Mouse (Mus musculus) ovary, postnatal 14 days (tissue): ENCODE measurements at regions not wholly inside any gene's neighbourhood (a gene's known extent, or its start where the extent isn't known, plus 50 kb on each side); places are given as distances from the start of the nearest gene placed in this dataset.
"Not testable (repeated sequence)": the region's sequence is repeated elsewhere in the genome, so short reads cannot be mapped to it uniquely, and the experiment has no call there.

ENCODE experiments used
- DNase-seq: peaks from one replicate; pipeline ENCODE4 v3.0.0; 2022; ENCODE audit warnings: low spot score

- DNase-seq: no peak
Measured at GRCm38 (mm10) chr6:89153027-89153662, 209.3 kb downstream of the Plxna1 start.

DNA sequence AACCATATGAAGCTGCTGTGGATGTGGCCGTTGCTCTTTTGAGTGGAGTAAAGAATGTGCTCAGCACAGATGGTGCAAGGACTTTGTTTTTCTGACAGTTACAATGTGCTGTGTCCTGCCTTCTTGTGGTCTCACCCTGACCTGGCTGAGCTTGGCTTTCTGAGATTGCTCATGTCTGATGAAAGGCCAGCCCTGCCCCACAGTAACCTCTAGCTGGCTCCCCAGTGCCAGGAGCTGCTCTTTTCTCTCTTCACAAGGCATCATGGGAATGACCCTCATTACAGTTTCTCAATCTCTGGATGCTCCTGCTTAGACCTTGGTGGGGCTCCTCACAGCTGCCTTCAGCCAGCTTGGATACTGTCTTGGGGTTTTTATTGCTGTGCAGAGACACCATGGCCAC is 204.9 kb downstream of the Plxna1 start:
- no peak for DNase-seq

GRCm38 (mm10) chr6:89160051-89160450 is 202.4 kb downstream of the Plxna1 start:
- no peak for DNase-seq

DNA sequence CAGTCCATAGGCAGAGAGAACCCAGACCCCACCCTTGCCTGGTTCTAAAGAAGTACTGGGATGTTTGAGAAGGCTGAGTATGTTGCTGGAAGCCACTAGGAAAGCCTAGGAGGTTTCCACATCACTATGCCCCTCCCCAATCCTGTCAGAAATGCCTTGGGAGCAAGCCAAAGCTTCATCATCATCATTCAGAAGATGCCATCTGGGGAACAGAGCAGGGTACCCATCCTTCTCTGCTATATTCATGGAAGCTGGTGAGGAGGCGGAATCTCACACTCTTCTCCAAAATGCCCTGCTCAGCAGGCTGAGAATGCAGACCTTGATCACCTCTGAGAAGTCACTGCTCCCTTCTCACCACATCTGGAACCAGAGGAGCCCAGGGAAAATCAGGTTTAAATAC is 200.7 kb downstream of the Plxna1 start:
- DNase-seq: no peak

GRCm38 (mm10) chr6:89169520-89169919 is 192.9 kb downstream of the Plxna1 start:
- no peak for DNase-seq

- not testable (repeated sequence) for DNase-seq
Measured at GRCm38 (mm10) chr6:89184920-89185319, 177.5 kb downstream of the Plxna1 start.

- DNase-seq: not testable (repeated sequence)
Measured at GRCm38 (mm10) chr6:89200514-89201284, 161.7 kb downstream of the Plxna1 start.

- DNase-seq: no peak
Measured at GRCm38 (mm10) chr6:89215021-89215420, 147.4 kb downstream of the Plxna1 start.

DNA sequence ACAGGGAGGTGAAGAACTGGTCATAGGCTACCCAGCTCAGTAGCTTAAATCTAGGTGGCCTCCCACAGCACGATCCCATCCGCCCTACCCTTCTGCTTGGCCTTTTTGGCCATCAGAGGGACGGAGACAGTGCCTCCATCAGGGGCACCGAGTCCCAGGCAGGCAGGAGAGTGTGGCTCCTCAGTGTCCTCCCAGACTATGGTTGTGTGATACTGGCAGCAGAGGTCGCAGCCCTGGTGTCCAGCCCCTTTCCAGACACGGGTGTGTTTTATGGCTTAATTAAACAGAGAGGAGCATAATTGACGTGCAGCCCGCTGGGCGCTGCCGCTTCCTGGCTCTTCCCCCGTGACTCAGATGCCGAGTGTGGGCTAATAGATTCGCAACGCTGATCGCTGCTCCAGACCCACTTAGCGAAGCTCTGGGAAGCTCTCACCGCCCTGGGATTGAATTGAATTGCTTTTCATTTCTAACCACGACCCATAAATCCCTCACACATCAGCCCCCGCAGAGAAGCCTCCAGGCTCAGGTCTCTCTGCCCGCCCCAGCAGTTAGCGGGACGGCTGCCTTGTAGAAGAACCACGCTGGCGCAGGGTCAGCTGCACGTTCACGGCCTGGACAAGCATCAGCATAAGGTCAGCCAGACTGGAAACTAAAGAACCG is 126.9 kb downstream of the Plxna1 start:
- no peak for DNase-seq

DNA sequence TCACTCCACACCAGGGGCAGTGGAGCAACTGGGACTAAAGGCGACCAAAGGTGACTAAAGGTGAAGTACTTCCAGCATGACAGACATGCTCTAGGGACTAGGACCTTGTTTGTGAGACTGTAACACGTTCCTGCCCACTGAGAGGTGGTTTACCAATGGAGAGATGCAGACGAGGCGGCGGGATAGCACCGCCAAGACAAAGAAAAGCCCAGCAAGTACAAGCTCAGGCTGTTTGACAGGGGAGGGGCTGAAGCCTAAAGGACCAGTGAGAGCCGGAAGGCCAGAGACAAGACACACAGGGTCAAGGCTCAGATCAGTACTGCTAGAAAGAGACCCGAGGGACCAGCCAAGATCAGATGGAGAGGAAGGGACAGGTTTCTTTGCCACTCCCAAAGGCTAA is 126.2 kb downstream of the Plxna1 start:
- no peak for DNase-seq

DNA sequence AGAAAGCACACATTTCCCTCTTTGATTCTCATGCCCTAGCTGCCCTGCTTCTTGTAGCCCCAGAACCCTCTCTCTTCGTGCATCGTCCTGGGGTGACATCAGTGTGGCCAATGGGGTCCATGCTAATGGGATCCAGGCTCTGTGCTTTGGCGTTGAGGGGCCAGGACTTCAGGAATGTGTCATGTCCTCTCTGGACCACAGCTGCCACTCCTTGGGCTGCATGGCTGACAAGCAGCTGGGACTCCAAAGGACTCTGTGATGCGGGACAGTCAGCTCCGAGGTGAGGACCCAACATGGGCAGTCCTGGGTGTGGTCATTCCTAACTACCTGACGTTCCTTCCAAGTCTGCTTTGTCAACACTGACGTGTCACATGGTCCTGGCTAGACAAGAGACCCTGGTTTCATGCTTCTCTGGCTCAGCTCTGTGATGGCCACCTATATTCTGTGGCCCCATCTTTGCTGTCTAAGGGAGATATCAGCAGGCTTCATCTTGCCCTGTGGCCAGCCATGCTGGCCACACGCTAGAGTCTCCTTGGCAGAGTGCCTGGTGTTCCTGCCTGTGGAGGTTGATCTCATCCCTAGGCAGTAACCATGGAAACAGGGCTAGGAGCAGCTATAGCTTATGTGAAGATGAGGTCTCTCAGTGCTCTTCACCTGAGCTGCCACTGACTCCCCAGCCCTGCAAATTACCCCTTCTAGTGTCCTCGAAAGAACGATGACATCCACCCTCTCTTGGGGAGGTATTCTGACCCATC is 125.4 kb downstream of the Plxna1 start:
- no peak for DNase-seq

- no peak for DNase-seq
Measured at GRCm38 (mm10) chr6:89238871-89239270, 123.5 kb downstream of the Plxna1 start.

- DNase-seq: peak; percentile 30
Measured at GRCm38 (mm10) chr6:89239511-89239910, 122.9 kb downstream of the Plxna1 start.

GRCm38 (mm10) chr6:89240168-89240705 is 122.2 kb downstream of the Plxna1 start:
- DNase-seq: no peak

GRCm38 (mm10) chr6:89242371-89243288 is 119.8 kb downstream of the Plxna1 start:
- DNase-seq: peak; percentile 41

DNA sequence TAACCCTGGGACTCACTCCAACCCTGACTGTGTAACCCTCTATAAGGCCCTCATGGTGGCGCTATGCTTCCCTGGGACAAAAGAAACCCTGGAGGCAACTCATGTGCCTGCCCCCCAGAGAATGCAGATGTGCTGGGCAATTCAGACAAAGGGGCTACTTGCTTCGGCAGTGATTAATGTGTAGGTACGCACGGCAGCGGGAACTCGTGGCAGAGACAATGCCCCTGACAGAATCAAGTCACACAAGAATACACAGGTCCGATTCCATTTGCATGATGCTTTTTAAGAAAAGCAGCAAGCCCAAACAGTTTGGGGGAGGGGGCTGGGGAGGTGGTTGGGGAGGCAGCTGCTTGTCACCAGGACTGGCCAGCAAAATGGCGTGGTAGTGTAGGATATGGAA is 116.9 kb downstream of the Plxna1 start:
- DNase-seq: no peak

DNA sequence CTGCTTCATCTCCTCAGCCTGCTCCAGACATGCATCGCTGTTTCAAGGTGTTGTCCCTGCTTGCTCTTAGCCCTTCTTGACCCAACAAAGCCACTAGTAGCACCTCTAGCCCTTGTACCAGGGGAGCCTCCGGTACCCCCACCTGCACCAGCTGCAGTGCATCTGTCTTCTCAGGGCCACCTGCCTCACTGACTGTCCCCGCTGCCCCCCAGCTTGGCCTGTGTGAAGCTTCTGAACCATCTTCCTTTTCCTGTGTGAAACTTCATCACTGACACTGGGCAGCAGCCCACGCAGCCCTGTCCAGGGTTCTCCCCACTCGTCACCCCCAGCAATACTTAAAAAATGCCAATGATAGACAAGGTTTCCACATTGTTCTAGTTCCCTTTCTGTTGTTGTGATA is 116.2 kb downstream of the Plxna1 start:
- DNase-seq: no peak

DNA sequence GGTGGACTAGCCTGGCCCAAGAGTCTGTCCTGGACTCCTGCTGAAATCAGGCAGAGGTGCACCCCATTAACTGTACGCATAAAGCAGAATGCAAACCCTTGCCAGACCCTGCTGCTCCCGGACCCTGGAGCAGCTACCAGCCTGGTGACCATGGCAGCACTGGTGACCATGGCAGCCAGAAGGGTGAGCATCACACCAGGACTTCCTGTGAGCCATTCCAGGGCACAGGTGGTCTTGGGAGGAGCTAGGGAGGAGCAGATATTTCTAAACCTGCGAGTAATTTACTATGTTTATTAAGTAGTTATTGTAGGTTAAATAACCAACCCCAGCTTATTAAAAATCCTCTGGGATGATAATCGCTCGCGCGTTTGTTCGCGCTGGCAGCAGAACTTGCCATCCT is 113.8 kb downstream of the Plxna1 start:
- DNase-seq: no peak

- DNase-seq: no peak
Measured at GRCm38 (mm10) chr6:89249303-89249702, 113.1 kb downstream of the Plxna1 start.

- DNase-seq: no peak
Measured at GRCm38 (mm10) chr6:89251641-89252040, 110.8 kb downstream of the Plxna1 start.

DNA sequence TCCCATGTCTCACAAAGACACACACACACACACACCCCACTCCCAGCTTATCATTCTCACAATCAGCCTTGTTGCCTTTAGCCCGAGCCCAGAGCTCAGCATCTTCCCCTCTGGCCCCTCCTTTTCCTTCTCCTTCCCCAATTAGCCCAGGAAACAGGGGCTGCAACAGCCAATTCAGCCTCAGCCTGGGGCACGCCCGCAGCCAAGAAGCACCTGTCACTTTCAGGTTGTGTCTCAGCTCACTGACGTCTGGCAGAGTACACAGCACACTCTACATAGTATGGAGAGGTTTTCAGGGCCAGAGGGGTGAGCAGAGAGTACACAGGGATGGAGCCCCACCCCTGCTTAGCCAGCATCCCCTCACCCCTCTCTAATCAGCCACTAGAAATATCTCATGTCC is 106.4 kb downstream of the Plxna1 start:
- no peak for DNase-seq
